Mouse (Mus musculus) CH12.LX (cell line): ENCODE results near the gene Safb2. TPM values are rescaled to one million over a fixed set of nuclear protein-coding genes. Genes with fewer than 3 reads are reported as not detected.

Experiments
- DNase-seq: peaks from one replicate; pipeline ENCODE4 v3.0.0-alpha.2; 2013; ENCODE audit errors: extremely low read depth
- H3K27ac ChIP-seq: 2 replicates; pipeline ENCODE4 v1.5.1; 2012; ENCODE audit warnings: low read depth, mild to moderate bottlenecking, control low read depth, moderate library complexity; ENCODE audit not compliant: insufficient read depth
- H3K27me3 ChIP-seq: replicated peaks from 2 replicates; pipeline ENCODE3; 2012; ENCODE audit warnings: inconsistent platforms
- H3K36me3 ChIP-seq, 2 experiments: replicated peaks in 1 of 2; 2 replicates each; pipeline versions ENCODE3 to v1.6.1; 2012; ENCODE audit warnings: inconsistent platforms in 1 of 2, low read length in 1 of 2, mild to moderate bottlenecking in 1 of 2, mixed read lengths in 1 of 2, moderate library complexity in 1 of 2; ENCODE audit not compliant: control insufficient read depth in 1 of 2, insufficient read depth in 1 of 2
- H3K4me1 ChIP-seq, 2 experiments: 2 replicates each; pipeline ENCODE4 v1.6.1; 2012; ENCODE audit warnings: inconsistent platforms in 1 of 2, moderate library complexity in 1 of 2; ENCODE audit not compliant: insufficient read depth in 2 of 2, control insufficient read depth in 1 of 2
- H3K4me2 ChIP-seq: 2 replicates; pipeline ENCODE4 v1.6.1; 2012; ENCODE audit warnings: low read depth, mild to moderate bottlenecking, control low read depth; ENCODE audit not compliant: poor library complexity, insufficient read depth, severe bottlenecking
- H3K4me3 ChIP-seq, 3 experiments: fragments of 150-350 bp in 1 of 3; sonication (generic) in 1 of 3; replicated peaks in 1 of 3; 2 replicates each; pipeline versions ENCODE3 to v1.5.1; 2011 to 2012; ENCODE audit warnings: low read depth in 2 of 3, low read length in 2 of 3, mild to moderate bottlenecking in 2 of 3, moderate library complexity in 2 of 3, control low read depth in 1 of 3, improper control_type of control experiment in 1 of 3, inconsistent platforms in 1 of 3, mixed read lengths in 1 of 3; ENCODE audit not compliant: poor library complexity in 1 of 3
- H3K79me2 ChIP-seq: replicated peaks from 2 replicates; pipeline ENCODE4 v1.6.1; 2012; ENCODE audit warnings: mild to moderate bottlenecking, moderate library complexity; ENCODE audit not compliant: control insufficient read depth, poor library complexity, insufficient read depth, severe bottlenecking; ENCODE audit errors: extremely low read depth
- H3K9ac ChIP-seq: 2 replicates; pipeline ENCODE4 v1.6.1; 2012; ENCODE audit warnings: low read depth, mild to moderate bottlenecking, control low read depth, moderate library complexity; ENCODE audit not compliant: insufficient read depth
- H3K9me3 ChIP-seq: replicated peaks from 2 replicates; pipeline ENCODE3; 2012; ENCODE audit warnings: low read length, inconsistent platforms, mixed read lengths
- CHD1 ChIP-seq: IDR thresholded peaks from 2 replicates; pipeline ENCODE4 v1.6.1; 2012; ENCODE audit warnings: low read depth, low read length, improper control_type of control experiment, inconsistent platforms
- CHD2 ChIP-seq: IDR thresholded peaks from 2 replicates; pipeline ENCODE4 v1.6.1; 2011; ENCODE audit warnings: low read length, improper control_type of control experiment
- E2F4 ChIP-seq: IDR thresholded peaks from 2 replicates; pipeline ENCODE4 v1.6.1; 2011; ENCODE audit warnings: low read depth, low read length, improper control_type of control experiment; ENCODE audit not compliant: insufficient replicate concordance
- ELF1 ChIP-seq: IDR thresholded peaks from 2 replicates; pipeline ENCODE4 v1.6.1; 2014; ENCODE audit warnings: low read depth, mild to moderate bottlenecking, inconsistent platforms, low read length, improper control_type of control experiment
- EP300 ChIP-seq: IDR thresholded peaks from 2 replicates; pipeline ENCODE4 v1.6.1; 2011; ENCODE audit warnings: low read length, improper control_type of control experiment
- GABPA ChIP-seq: IDR thresholded peaks from 2 replicates; pipeline ENCODE4 v1.6.1; 2012; ENCODE audit warnings: low read depth, low read length, improper control_type of control experiment, inconsistent platforms; ENCODE audit not compliant: insufficient replicate concordance
- JUN ChIP-seq: IDR thresholded peaks from 2 replicates; pipeline ENCODE4 v1.6.1; 2011; ENCODE audit warnings: low read depth, mild to moderate bottlenecking, low read length, improper control_type of control experiment, moderate library complexity; ENCODE audit not compliant: insufficient read depth
- MAFK ChIP-seq: IDR thresholded peaks from 2 replicates; pipeline ENCODE4 v1.6.1; 2011; ENCODE audit warnings: low read length, improper control_type of control experiment; ENCODE audit not compliant: insufficient replicate concordance
- MEF2A ChIP-seq: IDR thresholded peaks from 2 replicates; pipeline ENCODE4 v1.6.1; 2014; ENCODE audit warnings: low read depth, mild to moderate bottlenecking, inconsistent platforms, low read length, improper control_type of control experiment, borderline replicate concordance
- MXI1 ChIP-seq: IDR thresholded peaks from 2 replicates; pipeline ENCODE4 v1.6.1; 2011; ENCODE audit warnings: mild to moderate bottlenecking, low read depth, low read length, improper control_type of control experiment
- MYC ChIP-seq: IDR thresholded peaks from 2 replicates; pipeline ENCODE4 v1.6.1; 2011; ENCODE audit warnings: low read depth, mild to moderate bottlenecking, improper control_type of control experiment, low read length
- NRF1 ChIP-seq: IDR thresholded peaks from 2 replicates; pipeline ENCODE4 v1.6.1; 2014; ENCODE audit warnings: low read depth, mild to moderate bottlenecking, inconsistent platforms, low read length, improper control_type of control experiment, moderate library complexity
- PAX5 ChIP-seq: IDR thresholded peaks from 2 replicates; pipeline ENCODE4 v1.6.1; 2012; ENCODE audit warnings: low read length, inconsistent platforms, mixed read lengths
- POLR2A ChIP-seq: IDR thresholded peaks from 2 replicates; pipeline ENCODE4 v1.6.1; 2011; ENCODE audit warnings: low read depth, mild to moderate bottlenecking, improper control_type of control experiment, low read length
- RAD21 ChIP-seq: IDR thresholded peaks from 2 replicates; pipeline ENCODE4 v1.6.1; 2011; ENCODE audit warnings: low read depth, mild to moderate bottlenecking, low read length, improper control_type of control experiment, moderate library complexity
- RCOR1 ChIP-seq: conservative IDR thresholded peaks from 2 replicates; pipeline ENCODE4 v1.6.1; 2012; ENCODE audit warnings: low read depth, mild to moderate bottlenecking, inconsistent platforms, low read length, improper control_type of control experiment
- SIN3A ChIP-seq: IDR thresholded peaks from 2 replicates; pipeline ENCODE4 v1.6.1; 2012; ENCODE audit warnings: low read length, improper control_type of control experiment, inconsistent platforms
- SMC3 ChIP-seq: IDR thresholded peaks from 2 replicates; pipeline ENCODE4 v1.6.1; 2011; ENCODE audit warnings: low read depth, low read length, improper control_type of control experiment
- TCF12 ChIP-seq: IDR thresholded peaks from 2 replicates; pipeline ENCODE4 v1.6.1; 2014; ENCODE audit warnings: low read depth, mild to moderate bottlenecking, inconsistent platforms, low read length, improper control_type of control experiment
- UBTF ChIP-seq: IDR thresholded peaks from 2 replicates; pipeline ENCODE4 v1.6.1; 2012; ENCODE audit warnings: low read depth, mild to moderate bottlenecking, inconsistent platforms, low read length, improper control_type of control experiment, moderate library complexity
- USF1 ChIP-seq: IDR thresholded peaks from 2 replicates; pipeline ENCODE4 v1.6.1; 2014; ENCODE audit warnings: low read depth, mild to moderate bottlenecking, inconsistent platforms, low read length, improper control_type of control experiment
- ZC3H11A ChIP-seq: IDR thresholded peaks from 2 replicates; pipeline ENCODE4 v1.6.1; 2012; ENCODE audit warnings: low read depth, mild to moderate bottlenecking, inconsistent platforms, low read length, improper control_type of control experiment
- ZMIZ1 ChIP-seq: IDR thresholded peaks from 2 replicates; pipeline ENCODE4 v1.6.1; 2012; ENCODE audit warnings: low read depth, mild to moderate bottlenecking, inconsistent platforms, low read length, improper control_type of control experiment
- ZNF384 ChIP-seq: IDR thresholded peaks from 2 replicates; pipeline ENCODE4 v1.6.1; 2012; ENCODE audit warnings: low read depth, low read length, improper control_type of control experiment, inconsistent platforms
- dilution Hi-C: fragments of 300-500 bp; cut with MboI; formaldehyde crosslinking; loops from 2 replicates; pipeline ENCODE4 v1.14.3; 2020; ENCODE audit warnings: low sequenced_read_pairs; ENCODE audit not compliant: extremely low pct_unique_long_range_greater_than_20kb, extremely low pct_ligation_motif_present
- in situ Hi-C: fragments of 300-500 bp; cut with MboI; formaldehyde crosslinking; loops from 3 replicates; pipeline ENCODE4 v1.14.3; 2019; ENCODE audit warnings: low sequenced_read_pairs, low pct_ligation_motif_present, low pct_unique_long_range_greater_than_20kb, mixed read lengths
- polyA plus RNA-seq: library from polyadenylated mRNA; unstranded; fragments of >175 nt; gene quantifications from 2 replicates; pipeline ENCODE4 v1.2.1, GENCODE M21; 2012; ENCODE audit warnings: low read depth; ENCODE audit not compliant: insufficient read length
- total RNA-seq, 2 experiments: library from RNA; depleted of rRNA; stranded (reverse); fragments of 300-350 nt in 1 of 2; fragments of >200 nt in 1 of 2; gene quantifications; 2 replicates each; pipeline ENCODE4 v1.2.3; 2012 to 2014

The Safb2 gene
- total and polyA plus RNA-seq, 3 experiments = 13.8 to 170 (median 74.0) TPM

- TF ChIP-seq ZMIZ1 (no peak), MXI1 (peak; percentile 85), MEF2A (peak; percentile 2; the same call in 1 of the 2 replicates), USF1 (no peak), ZC3H11A (no peak), TCF12 (no peak; the same call in 1 of the 2 replicates), NRF1 (no peak), CHD1 (0 out of 2 replicates have a peak, but pooled peaks have one; percentile 46), SIN3A (peak; percentile 86)
- TF ChIP-seq, all 38 proteins: peak for 4
- H3K27ac ChIP-seq = peak overlapping the region; percentile 93
- peak; percentile 33 for DNase-seq
- peaks cover 92% of the 10 kb centered on the region for H3K79me2 ChIP-seq
- peaks cover 22 to 60% of the 10 kb centered on the region in 2 experiments for H3K4me1 ChIP-seq
- H3K36me3 ChIP-seq = peaks cover 54 to 69% of the 10 kb centered on the region in 2 experiments
- no peaks in the 10 kb centered on the region for H3K9me3 ChIP-seq
- peak overlapping the region; percentile 97 for H3K9ac ChIP-seq
- peak overlapping the region; percentile 79; the same call in 1 of the 2 replicates for H3K4me2 ChIP-seq
- no peaks in the 10 kb centered on the region for H3K27me3 ChIP-seq
- dilution Hi-C loops = no loop called here
- peak overlapping the region; percentile 94 to 98 (median 97) for H3K4me3 ChIP-seq
- in situ Hi-C loops = no loop called here
Observed at GRCm38 (mm10) chr17:56585171-56585821, 911 bp upstream of the Safb2 start.

DNA sequence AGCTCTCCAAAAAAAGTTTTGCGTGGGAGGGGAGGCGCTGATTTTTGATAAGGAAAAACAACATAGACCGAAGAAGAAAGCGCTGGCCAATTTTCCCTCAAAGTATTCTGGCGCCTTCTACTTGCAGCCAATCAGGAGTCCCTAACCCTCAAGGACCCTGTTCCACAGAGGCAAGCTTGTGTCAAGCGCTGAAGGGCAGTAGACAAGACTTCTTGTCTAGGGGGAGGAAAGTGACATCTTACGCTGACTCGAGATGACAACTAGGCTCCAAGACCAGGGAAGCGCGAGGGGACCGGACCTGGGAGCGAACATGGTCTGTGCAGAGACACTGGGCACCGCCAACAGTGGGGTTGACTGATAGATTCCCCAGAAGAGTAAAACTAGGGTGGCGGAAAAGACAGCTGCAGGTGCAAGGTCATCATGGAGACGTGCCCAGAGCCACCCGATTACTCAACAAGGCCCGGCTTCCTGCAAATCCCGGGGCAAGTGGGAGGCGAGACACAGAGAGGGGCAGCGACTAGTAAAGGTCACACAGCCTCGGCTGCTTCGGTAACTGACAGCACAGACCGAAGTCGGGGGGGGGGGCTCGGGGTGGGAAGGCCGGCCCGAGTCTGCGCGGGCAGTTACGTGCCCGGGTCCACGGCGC lies 651 bp downstream of the Safb2 start:
- peak; percentile 42 for DNase-seq
- dilution Hi-C loops (no loop called here), in situ Hi-C loops (no loop called here)
- peaks cover 53 to 70% of the 10 kb centered on the region in 2 experiments for H3K36me3 ChIP-seq
- H3K9me3 ChIP-seq = no peaks in the 10 kb centered on the region
- H3K4me2 ChIP-seq = peak overlapping the region; percentile 74
- peaks cover 93% of the 10 kb centered on the region for H3K79me2 ChIP-seq
- TF ChIP-seq JUN (no peak), GABPA (no peak)
- H3K9ac ChIP-seq = peak overlapping the region; percentile 86
- H3K4me1 ChIP-seq = peaks cover 22 to 56% of the 10 kb centered on the region in 2 experiments
- H3K27me3 ChIP-seq = no peaks in the 10 kb centered on the region
- H3K27ac ChIP-seq = peak overlapping the region; percentile 82
- peak overlapping the region; percentile 86 to 95 (median 91) for H3K4me3 ChIP-seq

GRCm38 (mm10) chr17:56583071-56583470 lies 1.3 kb downstream of the Safb2 start:
- Histone ChIP-seq H3K27me3 (no peaks in the 10 kb centered on the region), H3K4me3 (peak overlapping the region; percentile 86 to 95 (median 91))
- TF ChIP-seq MYC (no peak), ZC3H11A (no peak), MXI1 (no peak), RCOR1 (no peak), SMC3 (no peak), UBTF (no peak), ZNF384 (no peak), GABPA (no peak), PAX5 (no peak), CHD2 (no peak), JUN (no peak), RAD21 (no peak), MAFK (no peak), ELF1 (no peak), TCF12 (no peak), E2F4 (no peak), POLR2A (no peak), EP300 (no peak)
- TF ChIP-seq, all 38 proteins: peak for 0
- Histone ChIP-seq H3K4me1 (peaks cover 22 to 49% of the 10 kb centered on the region in 2 experiments), H3K4me2 (peak overlapping the region; percentile 74), H3K9ac (peak overlapping the region; percentile 86), H3K9me3 (no peaks in the 10 kb centered on the region), H3K27ac (no peak overlapping the region), H3K36me3 (peaks cover 55 to 70% of the 10 kb centered on the region in 2 experiments), H3K79me2 (peaks cover 90% of the 10 kb centered on the region)
- in situ Hi-C loops (no loop called here), dilution Hi-C loops (no loop called here)
- DNase-seq = no peak
